ENCODE assay signal across 8 mouse cellular contexts in genomic region chr10:75633048-75633447, GRCm38 (mm10). TPM values are rescaled to one million over a fixed set of nuclear protein-coding genes. Genes with fewer than 3 reads are reported as not detected.
DNase-seq lines count a peak whose midpoint lies in the region.

No protein-coding gene starts in this region.

- intact Hi-C loops in heart, postnatal 36 days (cut with DNase I): no loop called here

- DNase-seq in heart, adult 8-10 months (ENCODE audit: low spot score): peak; percentile 39
- no peak for DNase-seq in heart, postnatal 4 days
- DNase-seq in urinary bladder, postnatal 4 days (ENCODE audit: low spot score in 2 of 2): peak; percentile 26 to 54
- DNase-seq in urinary bladder, postnatal 14 days (ENCODE audit: low spot score): no peak
- peak; percentile 15 to 50 for DNase-seq in heart, postnatal 36 days
- DNase-seq in Muller cell, postnatal 12 days (ENCODE audit: inconsistent ontology term): no peak
- DNase-seq in cerebellum, adult 11-12 months: no peak
- DNase-seq in right cerebral cortex, postnatal 4 days: no peak

RNA-seq across cellular contexts. Expression of gene Susd2, which starts 10.8 kb away (rescaled TPM):
- 1 to 10 TPM in 3 of 4 experiments, under 1 TPM in 1; 0.98 to 2.2 (median 1.7) TPM for total RNA-seq in heart, adult 8-10 months (2022)
- total RNA-seq in heart, postnatal 4 days (2021): 1 to 10 TPM; 4.7 to 4.9 TPM
- 1 to 10 TPM; 1.4 to 1.8 TPM for total RNA-seq in heart, postnatal 36 days (2021)

RNA-seq across cellular contexts. Expression of gene Ggt5, which starts 43.9 kb away (rescaled TPM):
- total RNA-seq in heart, adult 8-10 months (2022): 1 to 10 TPM; 3.4 to 4.9 (median 4.9) TPM
- total RNA-seq in heart, postnatal 4 days (2021): 1 to 10 TPM; 8.4 to 9.3 TPM
- total RNA-seq in heart, postnatal 36 days (2021): 1 to 10 TPM; 5.4 to 9.0 TPM

Comparison
In these comparisons a context has a peak if more than half of its experiments do, and no peak if none do; other contexts are left out.
1. DNase-seq: peak in heart, adult 8-10 months (single experiment), urinary bladder, postnatal 4 days (2 of 2) and heart, postnatal 36 days (2 of 2); none in heart, postnatal 4 days (single experiment), urinary bladder, postnatal 14 days (single experiment), Muller cell, postnatal 12 days (single experiment), cerebellum, adult 11-12 months (single experiment) and right cerebral cortex, postnatal 4 days (single experiment).